Mouse (Mus musculus): ENCODE data around the gene Lmntd1. TPM values are rescaled to one million over a fixed set of nuclear protein-coding genes. Genes with fewer than 3 reads are reported as not detected.

Lmntd1 gene
- polyA plus RNA-seq, 1 experiment = 0.04 TPM

GRCm38 (mm10) chr6:145523337-145523736 lies 90.8 kb downstream of the Lmntd1 start:
- WGBS = 63% methylated on average over 9 of the region's 9 CpGs
- H3K27me3 ChIP-seq (ENCODE audit: control insufficient read depth, insufficient read depth, low read length) = no peaks in the 10 kb centered on the region
- no peak for TF ChIP-seq CTCF (IDR thresholded peaks at IDR 0.05; ENCODE audit: extremely low read depth, insufficient read depth, insufficient read length, insufficient replicate concordance)
- no peak for TF ChIP-seq POLR2A (IDR thresholded peaks at IDR 0.05; ENCODE audit: low read depth, low read length)
- no peak overlapping the region for H3K27ac ChIP-seq (ENCODE audit: insufficient read depth, low read length)
- no peak for DNase-seq (ENCODE audit: low read depth in 1 of 2, low spot score in 2 of 2)
- H3K4me3 ChIP-seq (ENCODE audit: extremely low read depth, insufficient read depth, insufficient read length) = no peak overlapping the region
- no peaks in the 10 kb centered on the region for H3K4me1 ChIP-seq (ENCODE audit: control insufficient read depth, insufficient read depth, insufficient read length)
- H3K36me3 ChIP-seq (ENCODE audit: control insufficient read depth, insufficient read depth, low read length) = no peaks in the 10 kb centered on the region

- Histone ChIP-seq H3K36me3 (ENCODE audit: control insufficient read depth, insufficient read depth, low read length) (no peaks in the 10 kb centered on the region), H3K27ac (ENCODE audit: insufficient read depth, low read length) (no peak overlapping the region), H3K27me3 (ENCODE audit: control insufficient read depth, insufficient read depth, low read length) (no peaks in the 10 kb centered on the region), H3K4me1 (ENCODE audit: control insufficient read depth, insufficient read depth, insufficient read length) (no peaks in the 10 kb centered on the region), H3K4me3 (ENCODE audit: extremely low read depth, insufficient read depth, insufficient read length) (no peak overlapping the region)
- TF ChIP-seq POLR2A (IDR thresholded peaks at IDR 0.05; ENCODE audit: low read depth, low read length) = no peak
- no peak for TF ChIP-seq CTCF (IDR thresholded peaks at IDR 0.05; ENCODE audit: extremely low read depth, insufficient read depth, insufficient read length, insufficient replicate concordance)
- DNase-seq (ENCODE audit: low read depth in 1 of 2, low spot score in 2 of 2) = no peak
- 92% methylated on average over 12 of the region's 12 CpGs for WGBS
Observed at GRCm38 (mm10) chr6:145522617-145523016, 91.5 kb downstream of the Lmntd1 start.

- TF ChIP-seq POLR2A (IDR thresholded peaks at IDR 0.05; ENCODE audit: low read depth, low read length) (no peak), CTCF (IDR thresholded peaks at IDR 0.05; ENCODE audit: extremely low read depth, insufficient read depth, insufficient read length, insufficient replicate concordance) (no peak)
- no peaks in the 10 kb centered on the region for H3K36me3 ChIP-seq (ENCODE audit: control insufficient read depth, insufficient read depth, low read length)
- no peaks in the 10 kb centered on the region for H3K27me3 ChIP-seq (ENCODE audit: control insufficient read depth, insufficient read depth, low read length)
- H3K27ac ChIP-seq (ENCODE audit: insufficient read depth, low read length) = no peak overlapping the region
- no peak overlapping the region for H3K4me3 ChIP-seq (ENCODE audit: extremely low read depth, insufficient read depth, insufficient read length)
- no peaks in the 10 kb centered on the region for H3K4me1 ChIP-seq (ENCODE audit: control insufficient read depth, insufficient read depth, insufficient read length)
- no peak for DNase-seq (ENCODE audit: low read depth in 1 of 2, low spot score in 2 of 2)
- WGBS = 80% methylated on average over 10 of the region's 10 CpGs
Observed at GRCm38 (mm10) chr6:145517002-145517401, 97.1 kb downstream of the Lmntd1 start.

GRCm38 (mm10) chr6:145515859-145516581 lies 98.1 kb downstream of the Lmntd1 start:
- Histone ChIP-seq H3K27ac (ENCODE audit: insufficient read depth, low read length) (no peak overlapping the region), H3K4me3 (ENCODE audit: extremely low read depth, insufficient read depth, insufficient read length) (no peak overlapping the region), H3K36me3 (ENCODE audit: control insufficient read depth, insufficient read depth, low read length) (no peaks in the 10 kb centered on the region), H3K4me1 (ENCODE audit: control insufficient read depth, insufficient read depth, insufficient read length) (no peaks in the 10 kb centered on the region), H3K27me3 (ENCODE audit: control insufficient read depth, insufficient read depth, low read length) (no peaks in the 10 kb centered on the region)
- no peak for TF ChIP-seq POLR2A (IDR thresholded peaks at IDR 0.05; ENCODE audit: low read depth, low read length)
- no peak for TF ChIP-seq CTCF (IDR thresholded peaks at IDR 0.05; ENCODE audit: extremely low read depth, insufficient read depth, insufficient read length, insufficient replicate concordance)
- no peak for DNase-seq (ENCODE audit: low read depth in 1 of 2, low spot score in 2 of 2)
- 67% methylated on average over 10 of the region's 10 CpGs for WGBS

GRCm38 (mm10) chr6:145511265-145511664 lies 102.9 kb downstream of the Lmntd1 start:
- H3K4me3 ChIP-seq (ENCODE audit: extremely low read depth, insufficient read depth, insufficient read length) = no peak overlapping the region
- H3K4me1 ChIP-seq (ENCODE audit: control insufficient read depth, insufficient read depth, insufficient read length) = no peaks in the 10 kb centered on the region
- TF ChIP-seq POLR2A (IDR thresholded peaks at IDR 0.05; ENCODE audit: low read depth, low read length) = no peak
- TF ChIP-seq CTCF (IDR thresholded peaks at IDR 0.05; ENCODE audit: extremely low read depth, insufficient read depth, insufficient read length, insufficient replicate concordance) = no peak
- WGBS = 90% methylated on average over 8 of the region's 8 CpGs
- no peak overlapping the region for H3K27ac ChIP-seq (ENCODE audit: insufficient read depth, low read length)
- no peaks in the 10 kb centered on the region for H3K36me3 ChIP-seq (ENCODE audit: control insufficient read depth, insufficient read depth, low read length)
- no peak for DNase-seq (ENCODE audit: low read depth in 1 of 2, low spot score in 2 of 2)
- H3K27me3 ChIP-seq (ENCODE audit: control insufficient read depth, insufficient read depth, low read length) = no peaks in the 10 kb centered on the region

- TF ChIP-seq CTCF (IDR thresholded peaks at IDR 0.05; ENCODE audit: extremely low read depth, insufficient read depth, insufficient read length, insufficient replicate concordance) = peak; percentile 24; the same call in 1 of the 2 replicates
- no peak for TF ChIP-seq POLR2A (IDR thresholded peaks at IDR 0.05; ENCODE audit: low read depth, low read length)
- Histone ChIP-seq H3K4me3 (ENCODE audit: extremely low read depth, insufficient read depth, insufficient read length) (no peak overlapping the region), H3K27ac (ENCODE audit: insufficient read depth, low read length) (no peak overlapping the region), H3K27me3 (ENCODE audit: control insufficient read depth, insufficient read depth, low read length) (no peaks in the 10 kb centered on the region), H3K4me1 (ENCODE audit: control insufficient read depth, insufficient read depth, insufficient read length) (no peaks in the 10 kb centered on the region), H3K36me3 (ENCODE audit: control insufficient read depth, insufficient read depth, low read length) (no peaks in the 10 kb centered on the region)
- 29% methylated on average over 12 of the region's 12 CpGs for WGBS
- DNase-seq (ENCODE audit: low read depth in 1 of 2, low spot score in 2 of 2) = peak in 1 of 2 experiments; percentile 46
Observed at GRCm38 (mm10) chr6:145508828-145509227, 105.3 kb downstream of the Lmntd1 start.

- TF ChIP-seq CTCF (IDR thresholded peaks at IDR 0.05; ENCODE audit: extremely low read depth, insufficient read depth, insufficient read length, insufficient replicate concordance) (no peak), POLR2A (IDR thresholded peaks at IDR 0.05; ENCODE audit: low read depth, low read length) (no peak)
- H3K36me3 ChIP-seq (ENCODE audit: control insufficient read depth, insufficient read depth, low read length) = no peaks in the 10 kb centered on the region
- no peaks in the 10 kb centered on the region for H3K4me1 ChIP-seq (ENCODE audit: control insufficient read depth, insufficient read depth, insufficient read length)
- 92% methylated on average over 7 of the region's 7 CpGs for whole genome bisulfite sequencing
- no peak for DNase-seq (ENCODE audit: low read depth in 1 of 2, low spot score in 2 of 2)
- no peak overlapping the region for H3K27ac ChIP-seq (ENCODE audit: insufficient read depth, low read length)
- H3K4me3 ChIP-seq (ENCODE audit: extremely low read depth, insufficient read depth, insufficient read length) = no peak overlapping the region
- H3K27me3 ChIP-seq (ENCODE audit: control insufficient read depth, insufficient read depth, low read length) = no peaks in the 10 kb centered on the region
Observed at GRCm38 (mm10) chr6:145501751-145502150, 112.4 kb downstream of the Lmntd1 start.
